Mouse (Mus musculus) cortical plate, adult 2 months (tissue): Measurements from ENCODE around the gene Srp68.

Source experiments
- CTCF ChIP-seq: fragments of 200-500 bp; IDR thresholded peaks from 2 replicates; pipeline ENCODE4 v1.5.1; 2011; ENCODE audit warnings: mild to moderate bottlenecking, control low read depth, low read length; ENCODE audit not compliant: insufficient read depth; ENCODE audit errors: extremely low read depth
- POLR2A ChIP-seq: fragments of 200-500 bp; IDR thresholded peaks from 2 replicates; pipeline ENCODE4 v1.6.1; 2011; ENCODE audit warnings: mild to moderate bottlenecking, low read length, control low read depth; ENCODE audit not compliant: insufficient read depth; ENCODE audit errors: extremely low read depth

- TF ChIP-seq CTCF = peak; percentile 64
- TF ChIP-seq POLR2A = no peak
Measured at GRCm38 (mm10) chr11:116219885-116220284, 54.1 kb downstream of the Srp68 start.
